Mouse (Mus musculus): Measurements from ENCODE around the gene 4930455H04Rik. TPM values are rescaled to one million over a fixed set of nuclear protein-coding genes. Genes with fewer than 3 reads are reported as not detected.

Gene 4930455H04Rik
- total RNA-seq (2021): under 1 TPM; 0.31 to 0.37 TPM

- intact Hi-C loops (cut with DNase I): loop anchor here (2.0 to 5.0 kb wide), 6 partner anchors 15 to 469 kb away; no protein-coding TSS in a partner anchor
- DNase-seq: no peak
Measured at GRCm38 (mm10) chr3:116967967-116968366, at the start of gene 4930455H04Rik. 4930455H04Rik (plus strand) TSS chr3:116968267.

GRCm38 (mm10) chr3:116921535-116921934 lies 46.5 kb upstream of the 4930455H04Rik start:
- intact Hi-C loops (cut with DNase I): no loop called here
- no peak for DNase-seq

GRCm38 (mm10) chr3:116923042-116923441 lies 45.0 kb upstream of the 4930455H04Rik start:
- intact Hi-C loops (cut with DNase I): no loop called here
- no peak for DNase-seq

GRCm38 (mm10) chr3:116928994-116929393 lies 39.1 kb upstream of the 4930455H04Rik start:
- intact Hi-C loops (cut with DNase I): loop anchor here (1.0 kb wide), 1 partner anchor 35 kb away; no protein-coding TSS in a partner anchor
- peak; percentile 67 for DNase-seq

DNA sequence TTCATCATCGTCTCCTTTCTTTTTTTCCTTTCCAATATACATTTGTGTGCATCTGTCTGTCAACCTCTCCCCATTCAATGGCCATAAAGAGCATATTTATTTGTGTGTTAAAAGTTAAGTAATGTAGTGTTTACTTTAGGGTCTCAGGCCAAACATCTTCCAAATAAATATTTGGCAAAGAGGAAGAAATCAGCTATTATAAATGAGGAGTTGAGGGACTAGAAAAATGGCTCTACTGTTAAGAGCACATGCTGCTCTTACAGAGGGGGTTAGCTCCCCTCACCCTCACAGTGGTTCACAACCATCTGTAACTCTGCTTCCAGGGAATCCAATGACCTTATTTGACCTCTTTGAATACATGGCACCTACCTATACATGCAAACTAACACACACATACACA lies 34.9 kb upstream of the 4930455H04Rik start:
- no peak for DNase-seq
- intact Hi-C loops (cut with DNase I): no loop called here

DNA sequence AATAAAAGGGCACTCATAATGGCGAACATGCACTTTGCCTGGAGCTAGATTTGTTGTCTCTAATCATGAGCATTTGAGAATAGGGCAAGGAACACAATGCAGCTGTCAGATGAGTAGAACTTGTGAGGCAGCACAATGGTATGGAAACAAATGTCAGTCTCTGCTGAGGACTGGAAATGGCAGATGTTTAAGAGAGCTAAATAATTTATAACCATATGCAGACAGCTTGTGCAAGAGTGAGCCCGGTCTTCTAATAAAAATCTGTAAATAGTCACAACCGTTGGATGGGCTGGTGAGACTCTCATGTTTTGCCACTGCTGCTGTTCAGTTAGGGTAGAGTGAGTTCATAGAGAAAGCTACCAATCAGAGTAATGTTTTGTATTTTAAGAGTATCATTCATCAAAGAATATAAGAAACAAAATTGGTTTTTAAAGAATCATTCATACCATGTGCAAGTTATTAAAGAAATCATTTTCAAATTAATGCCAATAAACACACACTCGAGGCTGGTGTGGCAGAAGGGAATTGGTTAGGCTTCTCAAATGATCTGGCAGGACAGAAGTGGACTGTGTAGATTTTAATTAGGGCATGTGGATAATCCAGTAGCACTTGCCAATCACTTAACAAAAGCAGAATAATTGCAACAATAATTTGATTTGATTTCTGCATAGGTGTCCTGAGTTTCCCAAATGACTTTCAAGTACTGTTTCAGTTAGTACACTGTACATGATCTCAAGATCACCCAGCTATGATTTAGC lies 31.0 kb upstream of the 4930455H04Rik start:
- no peak for DNase-seq
- intact Hi-C loops (cut with DNase I): no loop called here

DNA sequence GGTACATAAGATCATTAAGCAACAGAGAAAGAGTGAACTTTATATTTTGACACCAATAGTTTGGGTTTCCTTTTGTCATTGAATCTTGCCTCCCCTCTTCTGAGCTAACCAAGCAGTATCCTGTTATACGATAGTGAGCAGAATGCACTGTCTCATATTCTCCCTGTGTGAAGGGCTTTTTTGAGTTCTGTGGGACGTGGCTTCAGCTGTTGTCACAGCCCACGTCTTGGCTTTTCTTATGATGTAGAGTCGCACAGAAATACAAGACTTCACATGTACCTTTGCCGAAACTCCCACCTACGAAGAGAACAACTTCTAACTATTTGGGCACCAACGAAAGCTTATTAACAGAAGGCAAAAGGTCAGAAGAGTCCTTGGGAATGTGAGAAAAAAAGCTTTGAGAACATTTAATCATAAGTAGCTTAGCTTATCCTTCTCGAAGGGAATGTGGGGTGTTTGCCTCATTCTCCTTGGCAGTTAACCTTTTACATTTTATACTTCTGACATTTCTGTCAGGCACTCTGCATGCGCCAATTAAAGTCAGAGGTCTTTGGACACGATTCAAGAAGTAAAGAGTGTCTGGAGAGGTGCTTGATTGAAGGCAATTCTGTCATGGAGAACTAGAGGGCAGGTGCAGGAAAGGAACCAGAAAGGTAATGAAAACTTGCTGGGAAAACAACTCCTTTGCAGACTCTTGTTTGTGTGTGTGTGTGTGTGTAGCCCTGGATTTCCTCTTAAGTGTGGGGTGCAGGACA lies 27.1 kb upstream of the 4930455H04Rik start:
- intact Hi-C loops (cut with DNase I): no loop called here
- DNase-seq: peak; percentile 53 to 54

DNA sequence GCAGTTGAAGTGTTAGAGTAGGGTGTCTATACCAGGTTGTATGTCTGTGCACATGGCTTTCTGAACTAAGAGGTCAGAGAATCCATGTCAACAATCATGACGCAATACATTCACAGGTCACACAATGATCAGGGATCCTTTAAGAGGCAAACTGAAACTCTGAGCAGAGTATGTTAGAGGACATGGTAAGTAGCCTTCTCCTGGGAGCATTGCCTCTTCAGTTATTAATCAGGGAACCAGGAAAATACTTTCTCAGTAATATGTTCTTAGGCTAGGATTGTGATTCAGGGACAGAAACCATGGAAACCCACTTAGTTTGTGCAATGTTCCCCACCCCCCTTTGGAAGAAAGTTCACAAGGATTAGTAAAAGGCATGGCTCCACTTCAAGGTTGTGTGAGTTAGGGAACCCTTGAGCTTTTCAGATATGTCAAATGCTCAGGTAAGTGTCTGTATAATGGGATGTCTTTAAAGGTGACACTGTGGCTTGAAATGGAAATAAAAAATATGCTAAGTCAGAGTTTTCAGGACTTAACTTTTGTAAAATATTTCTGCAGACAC lies 26.4 kb upstream of the 4930455H04Rik start:
- no peak for DNase-seq
- intact Hi-C loops (cut with DNase I): no loop called here

DNA sequence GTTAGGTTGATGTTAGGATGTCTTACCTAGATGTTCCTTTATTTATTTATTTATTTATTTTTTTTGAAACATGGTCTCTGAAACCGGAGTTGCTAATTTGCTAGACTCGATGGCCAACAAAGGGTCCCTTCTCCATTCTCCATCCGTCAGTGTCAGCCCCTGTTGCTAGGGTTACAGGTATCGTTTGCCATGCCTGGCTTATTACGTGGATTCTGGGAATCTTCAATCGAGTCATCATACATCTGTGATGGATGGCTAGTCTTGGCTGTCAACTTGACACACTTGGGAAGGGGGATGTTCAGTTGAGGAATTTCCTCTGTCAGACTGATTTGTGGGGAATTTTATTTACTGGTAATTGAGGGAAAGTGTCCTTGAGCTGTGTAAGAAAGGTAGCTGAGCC lies 25.3 kb upstream of the 4930455H04Rik start:
- intact Hi-C loops (cut with DNase I): no loop called here
- DNase-seq: no peak

DNA sequence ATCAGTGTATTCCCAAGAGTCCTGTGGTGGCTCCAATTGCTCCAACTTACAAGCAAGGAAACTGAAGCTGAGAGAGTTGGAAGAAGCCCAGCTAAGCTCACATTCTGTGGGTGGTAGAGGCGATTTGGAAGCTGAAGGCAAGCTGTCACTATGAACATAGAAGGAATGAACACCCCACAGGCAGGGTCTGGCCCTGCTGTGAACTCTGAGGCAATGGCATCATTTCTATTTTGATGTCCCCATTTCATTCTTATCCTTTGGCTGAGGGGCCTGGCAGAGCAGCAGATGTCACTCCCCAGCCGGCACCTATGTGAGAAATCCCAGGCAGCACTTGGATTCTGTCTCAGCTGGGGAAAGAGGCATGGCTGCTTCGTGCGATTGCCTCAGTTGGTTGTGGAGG lies 24.6 kb upstream of the 4930455H04Rik start:
- peak; percentile 74 to 80 for DNase-seq
- intact Hi-C loops (cut with DNase I): no loop called here

DNA sequence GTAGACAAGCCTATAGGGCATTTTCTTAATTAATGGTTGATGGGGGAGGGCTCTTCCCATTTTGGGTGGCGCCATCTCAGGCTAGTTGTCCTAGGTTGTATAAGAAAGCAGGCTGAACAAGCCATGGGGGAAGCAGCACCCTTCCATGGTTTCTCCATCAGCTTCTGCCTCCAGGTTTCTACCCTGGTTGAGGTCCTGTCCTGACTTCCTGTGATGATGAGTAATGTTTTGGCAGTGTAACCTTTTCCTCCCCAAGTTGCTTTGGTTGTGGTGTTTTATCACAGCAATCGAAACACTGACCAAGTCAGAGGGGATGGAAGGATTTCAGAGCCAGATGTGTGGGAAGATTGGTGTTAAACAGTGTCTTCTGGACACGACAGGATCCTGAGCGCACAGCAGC lies 21.6 kb upstream of the 4930455H04Rik start:
- intact Hi-C loops (cut with DNase I): no loop called here
- DNase-seq: no peak

GRCm38 (mm10) chr3:116950665-116951115 lies 17.4 kb upstream of the 4930455H04Rik start:
- intact Hi-C loops (cut with DNase I): loop anchor here (5.0 kb wide), 1 partner anchor 43 kb away; no protein-coding TSS in a partner anchor

DNA sequence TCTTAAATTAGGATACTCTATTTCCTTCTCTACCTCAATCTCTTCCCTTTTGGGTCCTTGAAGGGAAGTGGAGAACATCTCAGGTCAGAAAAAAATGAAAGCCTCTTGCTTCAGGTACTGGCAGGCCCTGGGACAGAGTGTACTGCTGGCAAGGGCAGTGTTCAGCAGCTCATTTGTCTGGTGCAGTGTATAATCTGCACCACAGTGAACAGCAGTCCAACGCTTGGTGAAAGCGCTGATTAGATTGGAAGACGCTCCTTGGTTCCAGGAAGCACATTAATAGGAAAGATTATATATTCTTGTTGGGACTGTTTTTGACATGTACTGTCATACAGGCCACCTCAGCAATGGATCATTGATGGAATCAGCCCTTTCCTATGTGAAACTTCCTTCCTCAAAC lies 16.6 kb upstream of the 4930455H04Rik start:
- no peak for DNase-seq
- intact Hi-C loops (cut with DNase I): loop anchor here (5.0 kb wide), 1 partner anchor 44 kb away; no protein-coding TSS in a partner anchor

More at GRCm38 (mm10) chr3:116950665-116951115, 17.4 kb upstream of the 4930455H04Rik start:
- no peak for DNase-seq

- intact Hi-C loops (cut with DNase I): loop anchor here (2.0 to 5.0 kb wide), 2 partner anchors 14 to 45 kb away; no protein-coding TSS in a partner anchor
- DNase-seq: no peak
Measured at GRCm38 (mm10) chr3:116952242-116952899, 15.7 kb upstream of the 4930455H04Rik start.

DNA sequence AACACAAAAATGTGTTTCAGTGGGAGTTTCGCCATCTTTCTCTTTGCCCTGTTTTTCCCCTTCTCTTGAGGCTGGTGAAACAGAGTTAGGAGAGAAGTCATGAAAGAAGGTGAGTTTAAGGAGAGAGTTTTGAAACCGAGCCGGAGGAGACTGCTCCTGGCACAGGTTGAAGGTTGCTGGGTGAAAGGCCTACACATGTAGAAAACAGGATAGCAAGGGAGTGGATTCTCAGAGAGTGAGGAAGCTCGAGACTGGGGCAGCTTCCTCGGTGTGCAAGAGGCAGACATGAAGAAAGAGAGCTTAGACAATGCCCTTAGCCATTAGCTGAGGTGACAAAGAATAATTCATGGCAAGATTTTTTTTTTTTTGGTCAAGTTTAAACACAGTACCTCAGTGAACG lies 14.7 kb upstream of the 4930455H04Rik start:
- DNase-seq: no peak
- intact Hi-C loops (cut with DNase I): loop anchor here (2.0 to 5.0 kb wide), 2 partner anchors 13 to 46 kb away; no protein-coding TSS in a partner anchor

DNA sequence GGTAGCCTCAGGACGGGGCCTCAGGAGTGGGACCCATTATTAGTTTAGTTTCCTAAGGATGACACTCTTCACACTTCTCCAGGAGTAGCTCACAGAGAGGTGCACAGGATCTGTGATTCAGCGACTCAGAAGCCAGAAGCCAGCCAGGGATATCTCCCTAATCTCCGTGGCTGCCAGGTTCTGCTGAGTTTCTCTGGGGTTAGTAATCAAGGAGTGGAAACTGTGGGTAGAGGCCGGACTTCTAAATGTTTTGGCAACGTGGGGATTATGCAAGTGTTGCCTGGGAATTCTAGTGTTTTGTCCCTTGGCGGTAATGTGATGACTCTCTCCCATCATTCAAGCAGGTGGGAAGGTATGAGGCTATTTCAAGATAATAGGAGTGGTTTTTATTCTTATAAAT lies 13.0 kb upstream of the 4930455H04Rik start:
- intact Hi-C loops (cut with DNase I): no loop called here
- no peak for DNase-seq

DNA sequence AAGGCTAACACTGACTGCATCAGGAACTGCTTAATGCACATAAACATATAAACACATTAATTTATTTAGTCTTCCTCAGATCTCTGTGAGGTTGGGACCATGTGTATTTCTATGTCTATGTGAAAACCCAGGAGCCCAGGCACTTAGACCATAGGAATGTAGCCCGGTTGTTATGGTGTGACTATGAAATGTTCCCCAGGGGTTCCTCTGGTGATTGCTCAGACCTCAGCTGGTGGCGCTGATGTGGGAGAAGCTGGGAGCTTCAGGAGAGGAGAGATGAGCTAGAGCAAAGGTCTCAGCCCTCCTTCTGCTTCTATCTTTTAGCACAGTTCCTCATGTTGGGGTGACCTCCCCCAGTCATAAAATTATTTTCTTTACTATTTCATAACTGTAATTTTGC lies 7.7 kb upstream of the 4930455H04Rik start:
- intact Hi-C loops (cut with DNase I): no loop called here
- DNase-seq: no peak

DNA sequence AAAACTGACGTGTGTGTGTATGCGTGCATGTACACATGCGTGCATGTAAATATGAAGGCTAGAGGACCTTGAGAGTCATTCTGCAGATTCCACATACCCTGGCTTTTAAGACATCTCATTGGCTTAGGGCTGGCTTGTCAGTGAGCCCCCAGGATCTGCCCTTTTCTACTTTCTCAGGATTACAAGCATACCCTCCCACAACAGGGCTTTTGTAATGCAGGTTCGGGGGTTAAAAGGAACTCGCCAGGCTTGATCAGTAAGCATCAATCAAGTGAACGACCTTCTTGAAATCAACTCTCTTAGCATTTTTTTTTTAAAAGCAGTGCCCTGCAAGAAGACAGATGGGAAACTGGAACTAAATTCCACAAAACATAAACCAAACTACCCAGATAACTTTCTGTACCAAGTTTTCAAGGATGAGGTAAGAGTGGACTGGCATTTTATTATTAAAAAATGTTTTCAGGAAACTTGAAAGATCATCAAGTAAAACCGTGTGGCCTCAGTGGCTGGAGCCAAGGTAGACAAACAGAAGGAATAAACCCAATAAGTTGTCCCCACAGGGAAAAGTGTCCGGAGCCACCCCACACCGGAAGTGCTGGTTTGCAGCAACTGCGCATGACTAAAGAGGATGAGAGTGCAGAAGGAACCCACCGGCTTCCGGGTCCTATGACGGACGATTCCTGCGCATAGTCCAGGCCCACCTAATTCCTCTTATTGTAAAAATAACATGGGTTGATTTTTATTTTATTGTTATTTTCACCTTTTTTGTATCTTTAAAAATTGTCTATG lies 6.5 kb upstream of the 4930455H04Rik start:
- intact Hi-C loops (cut with DNase I): no loop called here
- DNase-seq: no peak

DNA sequence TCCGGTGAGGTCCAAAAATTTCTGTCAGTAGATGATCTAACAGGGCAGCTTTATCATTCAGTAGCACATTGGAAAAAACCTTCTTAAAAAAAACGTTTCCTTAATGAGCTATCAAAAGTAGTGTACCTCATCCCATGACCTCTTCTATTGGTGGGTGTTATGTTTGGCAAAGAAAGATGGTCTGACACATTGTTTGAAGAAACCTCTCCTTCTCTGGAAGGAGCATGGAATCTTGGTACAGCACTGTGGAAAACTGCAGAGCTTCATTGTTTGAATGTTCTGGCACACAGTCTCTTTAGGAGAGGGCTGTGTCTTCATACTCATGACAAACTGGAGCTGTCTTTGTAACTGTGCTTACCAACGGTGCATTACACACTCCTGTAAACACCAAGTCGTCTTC lies 4.9 kb upstream of the 4930455H04Rik start:
- DNase-seq: no peak
- intact Hi-C loops (cut with DNase I): no loop called here

DNA sequence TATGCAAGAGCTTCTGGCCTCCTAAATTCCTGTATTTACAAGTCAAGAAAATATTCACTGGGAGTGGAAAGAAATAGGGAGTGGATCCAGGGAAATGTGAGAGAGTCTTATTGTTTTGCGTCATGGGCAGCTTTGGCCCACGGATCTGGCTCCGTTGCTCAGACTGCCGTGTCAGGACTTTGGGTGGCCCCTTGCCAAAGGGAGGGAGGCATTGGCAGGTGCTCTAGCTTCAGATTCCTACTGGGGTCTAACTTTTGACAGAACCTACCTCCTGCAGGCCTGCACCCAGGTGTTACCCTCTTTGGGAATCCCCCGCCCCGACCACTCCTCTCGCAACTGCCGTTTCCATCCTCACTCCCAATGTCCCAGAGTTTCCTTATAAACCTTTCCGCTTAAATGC lies 3.6 kb upstream of the 4930455H04Rik start:
- peak; percentile 79 to 83 for DNase-seq
- intact Hi-C loops (cut with DNase I): loop anchor here (1.0 to 2.0 kb wide), 2 partner anchors 36 to 58 kb away; no protein-coding TSS in a partner anchor

All from heart, postnatal 10 days (tissue).